Mouse (Mus musculus): Measurements from ENCODE around the gene Traf4.
A peak's percentile ranks its signal among the peaks of the same experiment; 100 is the strongest.

Traf4 gene

GRCm38 (mm10) chr11:78182961-78183844 is 17.8 kb upstream of the Traf4 start, which contains the start of gene Rpl23a:
Gene Rpl23a (minus strand): TSS chr11:78183584.
- DNase-seq (ENCODE audit: low read depth, low spot score) = peak; percentile 94

- no peak for DNase-seq (ENCODE audit: low read depth, low spot score)
Measured at GRCm38 (mm10) chr11:78182450-78182849, 17.1 kb upstream of the Traf4 start.

GRCm38 (mm10) chr11:78181830-78182357 is 16.5 kb upstream of the Traf4 start:
- DNase-seq (ENCODE audit: low read depth, low spot score) = no peak

DNA sequence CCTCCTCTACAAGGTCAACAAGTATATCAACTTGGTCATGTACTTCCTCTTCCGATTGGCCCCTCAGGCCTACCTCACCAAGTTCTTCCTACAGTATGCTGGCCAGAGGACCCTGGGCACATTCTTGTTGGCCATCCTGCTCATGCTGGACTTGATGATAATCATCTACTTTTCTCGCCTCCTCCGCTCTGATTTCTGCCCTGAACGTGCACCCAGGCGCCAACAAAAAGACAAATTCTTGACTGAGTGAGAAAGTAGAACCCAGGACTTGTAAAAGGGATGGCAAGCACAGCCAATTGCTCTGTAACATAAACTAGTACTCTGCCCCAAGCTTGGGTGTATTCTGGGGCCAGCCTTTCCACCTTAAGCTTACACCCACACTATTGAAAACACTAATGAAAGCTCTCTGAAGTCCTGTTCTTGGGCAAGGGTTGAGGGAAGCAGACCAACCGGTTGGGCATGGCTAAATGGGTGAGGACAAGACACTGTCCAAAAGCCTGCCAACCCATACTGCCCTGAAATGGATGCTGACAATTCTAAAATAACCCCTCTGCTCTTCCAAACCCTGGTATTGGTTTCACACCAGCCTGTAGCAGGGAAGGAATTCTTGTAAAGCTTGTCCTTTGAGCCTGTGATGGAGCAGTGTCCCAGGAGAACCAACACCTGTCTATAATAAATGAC is 14.8 kb upstream of the Traf4 start:
- no peak for DNase-seq (ENCODE audit: low read depth, low spot score)

GRCm38 (mm10) chr11:78179438-78179999 is 14.1 kb upstream of the Traf4 start:
- no peak for DNase-seq (ENCODE audit: low read depth, low spot score)

DNA sequence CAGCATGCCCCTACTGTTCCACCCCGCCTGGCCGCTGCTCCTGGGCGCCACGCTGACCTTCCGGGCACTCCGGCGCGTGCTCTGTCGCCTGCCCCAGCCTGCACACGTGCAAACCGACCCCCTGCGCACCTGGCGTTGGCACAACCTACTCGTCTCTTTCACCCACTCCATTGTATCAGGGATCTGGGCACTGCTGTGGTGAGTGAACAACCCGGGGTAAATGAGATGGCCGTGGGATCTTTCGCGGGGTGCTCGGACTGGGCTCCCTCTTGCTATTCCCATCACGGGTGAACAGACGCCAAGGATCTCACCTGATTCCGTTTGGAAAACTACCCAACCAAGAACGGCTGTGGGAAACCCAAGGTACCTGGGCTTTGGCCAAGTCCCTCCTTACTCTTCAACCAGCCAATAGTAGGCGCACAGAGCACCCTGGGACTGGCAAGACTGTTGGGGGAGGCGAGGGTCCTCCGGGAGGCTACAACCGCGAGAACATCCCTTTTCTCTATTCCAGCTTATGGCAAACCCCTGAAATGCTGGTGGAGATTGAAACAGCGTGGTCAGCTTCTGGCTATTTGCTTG is 13.6 kb upstream of the Traf4 start:
- DNase-seq (ENCODE audit: low read depth, low spot score) = no peak

- DNase-seq (ENCODE audit: low read depth, low spot score) = no peak
Measured at GRCm38 (mm10) chr11:78177903-78178858, 12.8 kb upstream of the Traf4 start.

DNA sequence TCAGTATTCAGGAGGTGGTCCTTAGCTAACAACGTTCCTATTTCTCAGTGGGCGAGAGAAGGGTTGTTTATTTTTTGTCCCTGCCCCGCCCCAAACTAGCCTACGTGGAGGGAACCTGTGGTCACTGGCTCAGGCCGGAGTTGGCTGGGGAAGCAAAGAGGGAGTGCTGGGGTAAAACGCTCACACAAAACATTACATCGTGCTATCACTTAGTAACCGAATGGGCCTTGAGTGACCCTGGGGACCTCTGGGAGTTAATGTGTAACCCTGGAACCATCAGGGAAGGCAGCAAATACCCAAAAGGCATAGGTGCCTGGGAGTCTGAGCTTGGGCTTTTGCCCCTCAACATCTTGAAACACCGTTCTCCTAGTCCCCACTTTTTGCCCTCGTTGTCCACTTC is 12.0 kb upstream of the Traf4 start:
- DNase-seq (ENCODE audit: low read depth, low spot score) = no peak

GRCm38 (mm10) chr11:78176905-78177331 is 11.5 kb upstream of the Traf4 start:
- no peak for DNase-seq (ENCODE audit: low read depth, low spot score)

- no peak for DNase-seq (ENCODE audit: low read depth, low spot score)
Measured at GRCm38 (mm10) chr11:78176402-78176862, 11.0 kb upstream of the Traf4 start, which contains the start of the genes Nek8 and Tlcd1. Gene Nek8 (minus strand): TSS chr11:78176675. Gene Tlcd1 (plus strand): TSS chr11:78176711.

GRCm38 (mm10) chr11:78175771-78176401 is 10.5 kb upstream of the Traf4 start:
- DNase-seq (ENCODE audit: low read depth, low spot score) = no peak

GRCm38 (mm10) chr11:78174506-78174905 is 9.1 kb upstream of the Traf4 start:
- DNase-seq (ENCODE audit: low read depth, low spot score) = no peak

- DNase-seq (ENCODE audit: low read depth, low spot score) = no peak
Measured at GRCm38 (mm10) chr11:78172748-78173383, 7.5 kb upstream of the Traf4 start.

GRCm38 (mm10) chr11:78172034-78172747 is 6.8 kb upstream of the Traf4 start:
- no peak for DNase-seq (ENCODE audit: low read depth, low spot score)

GRCm38 (mm10) chr11:78171328-78171727 is 5.9 kb upstream of the Traf4 start:
- DNase-seq (ENCODE audit: low read depth, low spot score) = no peak

- DNase-seq (ENCODE audit: low read depth, low spot score) = no peak
Measured at GRCm38 (mm10) chr11:78170306-78170705, 4.9 kb upstream of the Traf4 start.

GRCm38 (mm10) chr11:78168541-78169468 is 3.4 kb upstream of the Traf4 start:
- DNase-seq (ENCODE audit: low read depth, low spot score) = no peak

Measured in brain, embryonic 18.5 days (tissue).